Mouse (Mus musculus): Measurements from ENCODE around the gene Irf2bp2.

Irf2bp2 gene

DNA sequence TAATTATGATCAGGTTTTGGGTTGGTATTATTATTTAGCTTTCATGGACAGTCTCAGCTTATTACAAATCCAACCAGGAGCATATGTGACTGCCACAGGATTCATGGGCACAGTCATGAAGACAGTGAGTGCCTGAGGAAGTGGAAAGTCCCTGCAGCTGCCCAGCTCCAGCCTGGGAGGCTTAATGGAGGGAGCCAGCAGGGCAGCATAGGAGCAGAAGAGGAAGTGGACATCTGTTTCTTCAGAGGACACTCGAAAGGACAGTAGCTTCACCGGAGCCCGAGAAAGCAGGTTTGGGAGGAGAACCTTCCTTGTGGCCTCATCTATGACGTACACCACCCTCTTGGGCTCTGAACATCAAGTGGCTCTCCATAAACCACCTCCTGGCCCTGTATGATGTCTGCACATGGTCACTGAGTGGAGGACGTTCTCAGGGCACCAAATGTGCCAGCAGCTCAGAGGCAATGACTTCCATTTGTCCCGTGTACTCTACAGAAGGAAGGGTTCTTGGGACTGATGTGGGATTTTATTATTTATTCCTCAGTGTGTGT lies 28.5 kb downstream of the Irf2bp2 start:
- no peak for DNase-seq

DNA sequence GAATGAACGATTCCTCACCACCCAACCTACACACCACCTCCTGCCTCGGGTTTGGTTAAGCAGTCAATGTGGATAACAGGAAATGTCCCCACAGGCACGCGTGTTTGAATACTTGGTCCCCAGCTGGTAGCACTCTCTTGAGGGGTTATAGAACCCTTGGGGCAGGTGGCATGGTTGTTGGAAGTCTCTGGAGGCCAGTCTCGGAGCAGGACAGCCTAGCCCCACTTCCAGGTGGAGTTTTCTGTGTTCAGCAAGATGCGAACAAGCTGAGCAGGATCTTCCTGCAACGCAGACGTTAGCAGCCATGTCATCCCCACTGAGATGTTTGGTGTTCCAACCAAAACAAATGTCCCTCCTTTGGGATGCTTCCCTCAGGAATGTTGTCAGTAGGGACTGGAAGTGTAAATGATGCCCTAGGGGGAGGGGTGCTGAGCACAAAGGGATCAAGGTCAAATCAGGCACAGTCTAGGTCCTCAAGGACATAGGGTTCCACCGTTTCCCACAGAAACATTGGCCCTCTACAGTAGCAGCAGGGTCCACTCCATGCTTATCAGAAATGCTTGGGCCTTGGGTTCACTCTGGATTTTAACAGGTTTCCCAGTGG lies 29.1 kb downstream of the Irf2bp2 start:
- no peak for DNase-seq

DNA sequence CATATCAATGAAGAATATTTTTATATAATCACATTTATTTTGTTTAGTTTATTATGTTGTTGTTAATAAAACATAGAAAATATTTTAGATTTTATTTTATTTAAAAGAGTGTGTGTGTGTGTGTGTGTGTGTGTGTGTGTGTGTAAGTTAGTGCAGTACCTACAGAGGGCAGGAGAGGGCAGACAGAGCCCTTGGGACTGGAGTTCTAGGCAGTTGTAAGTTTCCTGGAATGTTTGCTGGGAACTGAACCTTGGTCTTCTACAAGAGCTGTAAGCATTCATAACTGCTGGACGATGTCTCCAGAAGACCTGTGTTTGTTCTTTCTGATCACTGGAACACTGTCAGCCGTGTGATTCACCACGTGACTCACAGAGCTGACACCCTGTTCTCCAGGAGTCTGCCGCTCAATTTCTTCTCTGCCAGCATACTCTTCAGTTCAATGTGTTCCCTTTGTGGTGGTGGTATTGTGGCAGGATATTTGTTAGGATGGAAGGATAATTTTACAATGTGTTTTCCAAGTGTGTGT lies 32.4 kb downstream of the Irf2bp2 start:
- no peak for DNase-seq

DNA sequence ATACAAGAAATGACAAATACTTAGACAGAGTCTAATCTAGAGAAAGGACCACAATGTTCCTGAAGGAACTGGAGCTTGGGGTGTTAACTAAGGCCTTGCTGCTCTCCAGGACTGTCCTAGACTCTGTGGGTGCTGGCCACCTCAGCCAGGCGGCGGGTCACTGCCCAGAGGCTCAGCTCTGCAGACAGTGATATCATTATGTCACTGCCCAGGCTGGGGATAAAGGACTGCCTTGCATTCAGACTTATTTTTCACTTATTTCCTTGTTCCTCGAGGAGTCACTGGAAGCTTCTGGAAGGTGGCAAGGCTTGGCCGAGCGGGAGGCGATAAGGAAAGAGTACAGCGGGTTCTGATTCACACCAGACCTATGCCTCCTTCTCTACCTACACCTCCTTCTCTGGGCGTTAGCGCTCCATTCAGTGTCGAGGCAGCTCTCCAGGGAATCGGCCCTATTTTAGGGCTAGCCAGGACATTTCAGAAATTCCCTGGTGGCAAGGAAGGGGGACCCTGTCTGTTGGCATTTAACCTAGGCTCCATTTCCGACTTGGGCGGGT lies 35.3 kb downstream of the Irf2bp2 start:
- no peak for DNase-seq

GRCm38 (mm10) chr8:126557403-126557802 lies 36.4 kb downstream of the Irf2bp2 start:
- no peak for DNase-seq

DNA sequence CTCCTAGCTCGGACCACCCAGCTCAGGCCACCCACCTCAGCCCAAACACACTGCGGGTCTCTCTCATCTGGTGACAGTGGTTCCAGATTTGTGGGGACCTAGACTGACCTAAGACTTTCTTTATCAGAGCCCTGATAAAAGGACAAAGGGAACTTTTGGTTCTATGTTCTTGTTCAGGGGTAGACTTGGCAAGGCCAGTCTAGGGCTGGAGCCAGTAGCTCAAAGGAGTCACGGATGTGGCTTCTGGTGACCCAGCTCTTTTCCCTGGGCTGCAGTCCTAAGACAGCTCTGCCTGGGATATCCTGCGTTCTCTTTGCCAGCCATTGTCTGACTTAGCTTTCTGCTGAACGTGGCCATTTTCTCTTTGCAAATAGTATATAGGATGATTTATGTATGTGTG lies 37.1 kb downstream of the Irf2bp2 start:
- DNase-seq: no peak

DNA sequence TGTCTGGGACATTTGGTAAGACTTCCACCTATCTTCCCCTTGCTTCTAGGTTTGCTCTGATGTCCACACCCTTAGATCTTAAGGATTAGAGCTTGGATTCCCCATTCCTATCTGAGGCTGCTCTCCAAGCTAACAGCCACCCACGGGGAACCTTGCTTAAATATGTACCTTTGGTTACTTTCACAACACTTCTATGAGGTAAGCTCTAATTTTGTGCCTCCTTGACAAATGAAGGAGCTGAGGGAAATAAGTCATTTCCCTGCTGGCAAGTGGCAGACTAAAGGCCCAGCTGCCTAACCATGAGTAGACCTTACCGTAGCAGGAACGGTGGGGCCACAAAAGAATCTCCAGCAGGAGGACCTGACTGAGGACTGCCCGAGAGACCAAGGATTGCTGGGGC lies 39.0 kb downstream of the Irf2bp2 start:
- no peak for DNase-seq

DNA sequence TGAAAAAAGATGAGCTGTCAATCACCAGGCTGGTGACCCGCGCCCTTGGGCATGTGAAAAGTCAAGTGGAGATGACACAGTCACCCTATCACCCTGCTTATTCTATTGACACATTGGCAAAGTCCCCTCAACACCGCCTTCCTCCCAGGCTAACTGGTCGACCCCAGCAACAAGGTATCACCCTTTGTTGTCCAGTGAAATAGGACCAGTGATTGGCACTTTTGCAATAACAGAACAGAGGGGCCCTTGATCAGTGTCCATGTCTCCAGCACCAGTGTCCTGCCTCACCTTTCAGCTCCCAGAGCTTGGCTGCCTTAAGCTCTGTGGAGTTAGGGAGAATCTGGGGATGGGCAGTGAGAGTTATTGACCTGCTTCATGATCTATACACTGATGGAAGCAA lies 41.9 kb downstream of the Irf2bp2 start:
- DNase-seq: no peak

DNA sequence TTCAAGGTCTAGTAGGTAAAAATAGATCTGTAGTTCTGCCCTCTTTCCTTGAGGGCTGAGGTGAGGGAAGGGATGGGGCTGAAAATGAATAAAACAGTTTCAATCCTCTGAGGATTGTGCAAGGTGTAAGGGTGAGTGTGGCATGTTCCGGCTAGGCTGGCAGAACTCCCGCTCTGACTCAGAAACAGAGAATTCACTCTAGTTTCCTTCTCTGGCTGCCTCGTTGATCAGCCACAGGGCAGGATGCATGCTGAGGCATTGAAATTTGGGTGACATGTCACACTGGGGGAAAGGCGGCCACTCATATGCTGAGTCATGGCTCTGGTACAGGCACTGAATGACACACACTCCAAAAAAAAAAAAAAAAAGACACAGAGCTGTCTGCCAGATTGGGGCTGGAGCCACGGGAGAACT lies 42.8 kb downstream of the Irf2bp2 start:
- DNase-seq: peak; percentile 34

- peak; percentile 47 for DNase-seq
Measured at GRCm38 (mm10) chr8:126547841-126548240, 45.9 kb downstream of the Irf2bp2 start.

- DNase-seq: no peak
Measured at GRCm38 (mm10) chr8:126547361-126547760, 46.4 kb downstream of the Irf2bp2 start.

DNA sequence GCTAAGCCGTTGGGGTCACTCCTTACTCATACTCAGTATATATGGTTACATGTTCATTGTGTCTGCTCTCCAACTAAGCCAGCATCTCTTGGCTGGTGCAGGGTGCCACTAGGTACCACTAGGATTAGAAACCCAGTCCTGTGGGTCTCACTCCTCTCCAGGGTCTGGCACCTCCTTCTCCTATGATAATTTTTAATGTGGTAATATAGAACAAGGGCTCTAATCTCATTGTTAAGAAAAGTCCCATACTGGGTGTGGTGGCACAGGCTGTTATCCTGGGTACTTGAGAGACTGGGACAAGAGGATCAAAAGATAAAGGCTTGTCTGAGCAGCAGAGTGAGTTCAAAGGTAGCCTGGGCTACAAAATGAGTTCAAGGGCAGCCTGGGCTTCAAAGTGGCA lies 47.3 kb downstream of the Irf2bp2 start:
- no peak for DNase-seq

- peak; percentile 44 for DNase-seq
Measured at GRCm38 (mm10) chr8:126543407-126543806, 50.4 kb downstream of the Irf2bp2 start.

GRCm38 (mm10) chr8:126542757-126543156 lies 51.0 kb downstream of the Irf2bp2 start:
- DNase-seq: no peak

DNA sequence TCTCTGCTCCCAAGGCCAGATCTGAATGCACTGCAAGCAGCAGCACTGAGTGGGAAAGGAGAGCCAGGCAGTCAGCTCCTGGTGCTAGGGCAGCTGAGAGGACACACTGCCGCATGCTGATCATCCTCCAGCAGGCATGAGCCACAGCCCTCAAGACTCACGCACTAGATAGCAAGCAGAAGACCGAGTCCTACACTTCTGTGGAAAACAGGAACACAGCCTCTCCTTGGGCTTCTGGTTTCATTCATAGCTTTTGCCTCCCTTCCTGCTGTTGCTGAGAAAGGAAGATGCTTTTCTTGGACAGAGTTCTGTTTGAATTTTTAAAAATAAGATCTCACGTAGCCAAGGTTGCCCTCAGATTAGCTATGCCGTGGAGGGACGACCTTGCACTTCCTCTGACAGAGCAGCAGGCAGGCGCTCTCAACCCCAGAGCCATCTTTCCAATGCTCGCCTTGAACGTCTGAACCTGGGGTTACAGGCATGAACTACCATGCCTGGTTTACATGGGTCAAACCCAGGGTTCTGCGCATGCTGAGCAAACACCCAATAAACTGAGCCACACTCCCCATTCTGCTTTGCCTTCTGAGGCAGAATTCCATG lies 51.6 kb downstream of the Irf2bp2 start:
- DNase-seq: peak; percentile 25

GRCm38 (mm10) chr8:126540298-126540697 lies 53.5 kb downstream of the Irf2bp2 start:
- DNase-seq: no peak

GRCm38 (mm10) chr8:126539355-126540093 lies 54.3 kb downstream of the Irf2bp2 start:
- DNase-seq: no peak

- DNase-seq: peak; percentile 52
Measured at GRCm38 (mm10) chr8:126538648-126539354, 55.0 kb downstream of the Irf2bp2 start.

All from right cerebral cortex, postnatal 25 days (tissue).